Mouse (Mus musculus) common myeloid progenitor, adult 5-6 weeks (primary cell): Measurements from ENCODE around the gene Smpd3. TPM values are rescaled to one million over a fixed set of nuclear protein-coding genes. Genes with fewer than 3 reads are reported as not detected.

Experiments used
- ATAC-seq: replicated peaks from 2 replicates; pipeline ENCODE4 v1.8.0; 2016; ENCODE audit warnings: low read depth, mild to moderate bottlenecking, moderate TSS enrichment, inconsistent platforms; ENCODE audit not compliant: poor library complexity, severe bottlenecking
- total RNA-seq: library from RNA; stranded (forward); fragments of 200-1000, 187-1606 nt; gene quantifications from 2 replicates; pipeline ENCODE4 v1.2.3, GENCODE M21; 2017

The Smpd3 gene
- total RNA-seq, 1 experiment from 2014 or later = 0.14 TPM

DNA sequence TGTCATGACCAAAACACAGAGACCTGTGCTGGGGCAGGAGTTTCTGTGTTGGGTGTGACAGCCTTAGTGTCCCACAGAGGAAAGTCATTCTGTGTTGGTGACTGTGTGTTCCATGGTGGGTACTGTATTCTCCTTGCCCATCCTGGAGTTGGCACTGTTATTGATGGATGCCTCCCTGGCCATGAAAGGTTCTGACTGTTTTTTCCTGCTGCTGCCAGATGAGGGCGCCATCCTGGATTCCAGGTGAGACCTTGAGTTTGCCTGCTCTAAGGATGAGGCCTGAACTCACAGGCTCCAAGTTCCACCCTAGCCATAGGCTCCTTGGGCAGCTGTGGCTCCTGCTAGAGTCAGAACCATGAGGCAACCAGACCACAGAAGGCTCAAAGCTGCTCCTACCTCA, 79.6 kb downstream of the Smpd3 start:
- ATAC-seq = peak; percentile 41; the same call in 1 of the 2 replicates

DNA sequence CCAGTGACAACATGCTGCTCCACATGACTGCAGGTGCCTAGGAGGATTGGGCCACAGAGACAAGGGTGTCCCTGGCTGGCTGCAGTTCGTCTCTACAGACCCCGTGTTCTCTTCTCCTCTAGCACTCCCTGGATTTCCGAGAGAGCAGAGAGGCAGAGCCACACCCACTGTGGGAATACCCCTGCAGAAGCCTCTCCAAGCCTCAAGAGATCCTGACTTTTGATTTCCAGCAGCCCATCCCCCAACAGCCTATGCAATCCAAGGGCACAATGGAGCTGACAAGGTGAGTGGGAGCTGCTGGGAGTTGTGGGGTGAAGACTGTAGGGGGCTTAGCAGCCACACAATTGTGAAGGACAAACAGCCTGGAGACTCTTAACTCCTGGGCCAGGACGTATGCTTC, 87.6 kb downstream of the Smpd3 start:
- no peak for ATAC-seq

DNA sequence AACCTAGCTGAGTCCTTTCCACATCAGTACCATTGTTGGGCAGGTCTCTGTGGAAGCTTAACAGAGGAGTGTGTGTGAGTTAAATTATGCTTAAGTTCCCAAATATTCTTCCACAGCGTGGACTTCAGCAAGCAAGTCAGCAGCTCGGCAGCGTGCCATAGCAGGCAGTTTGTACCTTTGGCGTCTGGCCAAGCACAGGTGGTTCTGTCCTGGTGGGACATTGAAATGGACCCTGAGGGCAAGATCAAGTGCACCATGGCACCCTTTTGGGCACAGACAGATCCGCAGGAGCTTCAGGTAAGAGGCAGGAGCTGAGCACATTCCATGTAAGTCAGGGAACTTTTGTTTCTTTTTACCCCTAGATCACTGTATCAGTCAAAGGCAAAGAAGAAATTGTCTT, 100.7 kb downstream of the Smpd3 start:
- no peak for ATAC-seq

GRCm38 (mm10) chr8:106234567-106235261, 103.1 kb downstream of the Smpd3 start:
- ATAC-seq = no peak

DNA sequence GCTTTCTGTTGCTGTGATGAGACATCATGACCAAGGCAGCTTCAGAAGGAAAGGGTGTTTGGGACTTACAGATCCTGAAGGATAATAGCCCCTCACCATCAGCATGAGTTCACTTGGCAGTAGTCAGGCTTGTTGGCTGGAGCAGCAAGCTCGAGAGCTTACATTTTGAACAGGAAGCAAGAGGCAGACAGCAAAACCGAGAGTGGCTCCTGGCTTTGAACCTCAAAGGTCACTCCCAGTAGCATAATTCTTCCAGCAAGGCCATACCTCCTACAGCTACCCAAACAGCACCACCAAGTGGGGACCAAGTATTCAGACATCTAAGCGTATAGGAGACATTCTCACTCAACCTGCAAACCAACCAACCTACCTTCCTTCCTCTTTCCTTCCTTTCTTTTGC, 105.0 kb downstream of the Smpd3 start:
- ATAC-seq = no peak

- ATAC-seq = no peak
Observed at GRCm38 (mm10) chr8:106231536-106231935, 106.3 kb downstream of the Smpd3 start.

DNA sequence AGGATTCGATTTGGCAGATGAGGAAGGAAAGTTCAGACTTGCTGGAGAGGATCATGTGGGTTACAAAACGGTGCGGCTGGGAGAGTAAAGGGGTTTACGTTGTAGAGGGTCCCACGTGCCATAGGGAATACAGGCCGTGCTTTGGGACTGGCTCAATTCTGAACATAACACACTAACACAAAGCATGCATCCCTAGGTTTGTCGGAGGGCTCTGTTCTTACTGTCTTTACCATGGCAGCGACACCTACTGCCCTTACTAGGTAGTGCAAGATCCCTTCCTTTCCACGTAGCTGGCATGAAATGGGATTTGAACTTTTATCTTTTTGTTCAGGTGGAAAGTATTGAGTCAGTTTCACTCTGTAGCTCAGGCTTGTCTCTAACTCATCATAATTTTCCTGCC, 111.2 kb downstream of the Smpd3 start:
- ATAC-seq = peak; percentile 85

DNA sequence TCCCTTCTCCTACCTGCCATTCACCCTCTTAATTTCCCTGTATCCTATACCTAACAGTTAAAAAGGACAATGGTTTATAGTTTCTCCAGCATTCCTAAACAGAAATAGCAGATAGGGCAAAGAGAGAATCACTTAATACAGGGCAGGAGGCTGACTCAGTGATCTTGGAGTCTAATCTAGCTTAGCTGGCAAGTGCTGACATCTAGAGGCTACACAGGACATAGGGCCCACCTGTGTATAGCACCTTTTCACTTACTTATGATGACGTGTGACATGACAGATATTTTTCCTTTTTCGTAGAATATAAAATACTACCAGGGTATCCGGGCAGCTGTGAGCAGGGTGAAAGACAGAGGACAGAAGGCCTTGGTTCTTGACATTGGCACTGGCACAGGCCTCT, 118.2 kb downstream of the Smpd3 start:
- no peak for ATAC-seq

- no peak for ATAC-seq
Observed at GRCm38 (mm10) chr8:106213959-106214358, 123.8 kb downstream of the Smpd3 start.

GRCm38 (mm10) chr8:106211421-106211820, 126.4 kb downstream of the Smpd3 start:
- ATAC-seq = peak; percentile 4; the same call in 1 of the 2 replicates

GRCm38 (mm10) chr8:106210821-106211345, 126.9 kb downstream of the Smpd3 start, which contains the start of the genes Slc7a6os and Prmt7:
Gene Slc7a6os (minus strand): TSS chr8:106210935.
Gene Prmt7 (plus strand): TSS chr8:106210936.
- ATAC-seq = peak; percentile 98

GRCm38 (mm10) chr8:106210035-106210731, 127.6 kb downstream of the Smpd3 start:
- ATAC-seq = peak; percentile 16; the same call in 1 of the 2 replicates

Other genes with a start within 250 kb of the Smpd3 start
- not detected in 2 replicates for gene Esrp2, start 201.0 kb downstream of the Smpd3 start, total RNA-seq
- 11.2 and 13.3 TPM in 2 replicates for gene Pla2g15, start 187.6 kb downstream of the Smpd3 start, total RNA-seq
- gene Slc7a6, start 169.1 kb downstream of the Smpd3 start, total RNA-seq = 24.0 and 28.2 TPM in 2 replicates
- gene Slc7a6os, start 127.1 kb downstream of the Smpd3 start, total RNA-seq = 36.8 and 50.1 TPM in 2 replicates
- gene Prmt7, start 127.1 kb downstream of the Smpd3 start, total RNA-seq = 44.0 and 51.4 TPM in 2 replicates
- 13.4 and 13.5 TPM in 2 replicates for gene Zfp90, start 77.3 kb upstream of the Smpd3 start, total RNA-seq
- gene 6030452D12Rik, start 162.5 kb upstream of the Smpd3 start, total RNA-seq = not detected in 2 replicates
- not detected in 2 replicates for gene Cdh3, start 172.9 kb upstream of the Smpd3 start, total RNA-seq
- 13.6 and 25.0 TPM in 2 replicates for gene Gm10073, start 235.5 kb upstream of the Smpd3 start, total RNA-seq